Mouse (Mus musculus): ENCODE measurements around the gene Frs2. TPM values are rescaled to one million over a fixed set of nuclear protein-coding genes. Genes with fewer than 3 reads are reported as not detected.
A peak's percentile ranks its signal among the peaks of the same experiment; 100 is the strongest.

Frs2 gene
- not detected in 2 replicates for polyA plus RNA-seq (2012; ENCODE audit: insufficient read depth, insufficient read length, low replicate concordance, missing spikeins)

DNA sequence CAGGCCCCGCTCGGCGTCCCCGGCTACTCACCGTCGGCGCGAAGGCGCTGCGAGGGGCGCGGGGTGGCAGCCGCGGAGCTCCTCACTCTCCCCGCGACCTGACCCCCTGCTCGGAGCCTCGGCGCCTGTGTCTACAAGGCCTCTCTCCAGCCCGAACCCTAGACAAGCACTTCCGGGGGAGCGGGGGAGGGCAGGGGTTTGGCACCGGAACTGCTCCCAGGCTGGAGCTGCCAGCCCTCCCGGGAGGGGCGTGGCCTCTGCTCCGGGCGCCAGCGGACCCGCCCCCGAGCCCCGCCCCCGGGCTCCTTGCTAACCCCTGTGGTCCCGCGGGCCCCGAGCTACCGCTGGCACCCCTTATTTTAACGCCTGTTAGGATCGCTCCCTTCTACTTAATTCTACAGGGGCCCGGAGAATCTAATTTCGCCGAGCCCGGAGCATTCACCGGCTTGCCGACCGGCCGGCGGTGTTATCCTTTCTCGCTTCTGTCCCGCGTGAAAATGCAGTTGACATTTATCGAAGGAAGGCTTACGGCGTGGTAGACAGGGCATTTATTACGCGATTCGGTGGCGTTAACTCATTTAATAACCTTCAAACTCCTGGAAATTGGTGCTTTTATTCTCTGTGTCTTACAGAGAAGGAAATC lies at the start of gene Frs2:
Gene Frs2, minus strand, starts transcription at position 174 of the 643 bp plus-strand sequence.
- Histone ChIP-seq H3K4me3 (ENCODE audit: insufficient read depth, low read depth, low read length) (peak within 1 kb of the TSS; percentile 99), H3K4me1 (ENCODE audit: control insufficient read depth, insufficient read depth, low read length) (peaks cover 14% of the 10 kb centered on the region), H3K27ac (ENCODE audit: insufficient read depth, low read depth, low read length) (peak within 1 kb of the TSS; percentile 72)
- peak; percentile 87 for TF ChIP-seq POLR2A (IDR thresholded peaks at IDR 0.05; ENCODE audit: insufficient read depth, low read depth, low read length)
- TF ChIP-seq CTCF (IDR thresholded peaks at IDR 0.05; ENCODE audit: insufficient read depth, low read depth, low read length): no peak
- WGBS: under 1% methylated on average over 57 of the region's 57 CpGs

GRCm38 (mm10) chr10:117196696-117197095 lies 48.4 kb upstream of the Frs2 start:
- 91% methylated on average over 3 of the region's 3 CpGs for WGBS
- no peak overlapping the region for H3K27ac ChIP-seq (ENCODE audit: insufficient read depth, low read depth, low read length)
- no peak for TF ChIP-seq POLR2A (IDR thresholded peaks at IDR 0.05; ENCODE audit: insufficient read depth, low read depth, low read length)
- TF ChIP-seq CTCF (IDR thresholded peaks at IDR 0.05; ENCODE audit: insufficient read depth, low read depth, low read length): no peak
- H3K4me3 ChIP-seq (ENCODE audit: insufficient read depth, low read depth, low read length): no peak overlapping the region
- no peaks in the 10 kb centered on the region; the same call in 1 of the 2 replicates for H3K4me1 ChIP-seq (ENCODE audit: control insufficient read depth, insufficient read depth, low read length)

DNA sequence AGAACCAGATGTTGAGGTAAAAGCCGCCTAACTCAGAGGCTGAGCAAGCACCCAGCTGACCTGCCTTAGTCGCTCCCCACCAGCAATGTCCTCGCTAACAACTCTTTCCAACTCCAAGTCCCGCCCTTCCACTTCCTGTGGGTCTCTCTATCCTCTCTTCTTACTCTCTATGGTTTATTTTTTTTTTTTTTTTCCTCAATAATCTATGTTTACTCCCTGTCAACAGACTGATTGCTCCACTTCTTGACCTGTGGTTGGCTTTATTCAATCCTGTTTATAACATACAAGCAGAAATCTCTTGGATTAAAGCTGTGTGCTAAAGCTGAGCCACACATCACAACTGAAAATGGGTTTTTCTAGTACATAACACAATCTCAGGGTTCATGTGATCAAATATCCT lies 47.4 kb upstream of the Frs2 start:
- Histone ChIP-seq H3K4me3 (ENCODE audit: insufficient read depth, low read depth, low read length) (no peak overlapping the region), H3K27ac (ENCODE audit: insufficient read depth, low read depth, low read length) (no peak overlapping the region), H3K4me1 (ENCODE audit: control insufficient read depth, insufficient read depth, low read length) (no peaks in the 10 kb centered on the region; the same call in 1 of the 2 replicates)
- no peak for TF ChIP-seq POLR2A (IDR thresholded peaks at IDR 0.05; ENCODE audit: insufficient read depth, low read depth, low read length)
- TF ChIP-seq CTCF (IDR thresholded peaks at IDR 0.05; ENCODE audit: insufficient read depth, low read depth, low read length): no peak
- WGBS: 99% methylated on average over 4 of the region's 4 CpGs

DNA sequence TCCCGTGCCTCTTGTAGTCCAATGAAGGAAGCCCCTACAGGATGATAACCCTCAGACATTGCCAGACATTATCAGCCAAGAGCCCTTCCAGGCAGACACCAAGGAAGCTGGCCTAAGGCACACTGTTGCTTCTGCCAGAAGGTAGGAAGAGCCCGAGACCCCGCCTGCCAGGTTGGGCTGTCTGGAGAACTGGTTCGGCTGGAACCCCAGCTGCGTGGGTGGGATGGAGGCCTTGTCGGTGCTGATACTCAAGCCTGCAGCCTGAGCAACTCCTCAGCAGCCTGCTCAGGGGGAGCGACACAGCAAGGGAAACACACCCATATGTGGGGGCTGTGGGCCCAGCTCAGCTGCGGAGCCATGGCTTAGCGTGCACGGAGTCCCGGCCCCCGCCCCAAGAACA lies 46.7 kb upstream of the Frs2 start:
- no peaks in the 10 kb centered on the region; the same call in 1 of the 2 replicates for H3K4me1 ChIP-seq (ENCODE audit: control insufficient read depth, insufficient read depth, low read length)
- 93% methylated on average over 12 of the region's 12 CpGs for WGBS
- no peak overlapping the region for H3K27ac ChIP-seq (ENCODE audit: insufficient read depth, low read depth, low read length)
- TF ChIP-seq POLR2A (IDR thresholded peaks at IDR 0.05; ENCODE audit: insufficient read depth, low read depth, low read length) (no peak), CTCF (IDR thresholded peaks at IDR 0.05; ENCODE audit: insufficient read depth, low read depth, low read length) (no peak)
- no peak overlapping the region for H3K4me3 ChIP-seq (ENCODE audit: insufficient read depth, low read depth, low read length)

DNA sequence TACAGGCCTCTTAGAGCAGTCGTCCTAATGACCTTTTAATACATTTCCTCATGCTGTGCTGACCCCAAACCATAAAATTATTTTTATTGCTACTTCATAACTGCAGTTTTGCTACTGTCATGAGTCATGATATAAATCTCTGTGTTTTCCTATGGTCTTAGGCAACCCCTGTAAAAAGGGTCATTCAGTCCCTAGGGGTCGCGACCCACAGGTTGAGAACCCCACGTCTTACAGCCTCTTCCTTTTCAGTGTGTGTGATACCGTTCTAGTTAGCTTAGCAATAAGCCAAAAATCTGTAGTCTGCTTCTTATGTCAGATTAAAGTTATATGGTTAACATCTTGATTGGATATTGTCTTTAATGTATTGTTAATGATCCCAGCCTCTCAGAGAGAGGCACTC lies 45.0 kb upstream of the Frs2 start:
- no peaks in the 10 kb centered on the region; the same call in 1 of the 2 replicates for H3K4me1 ChIP-seq (ENCODE audit: control insufficient read depth, insufficient read depth, low read length)
- WGBS: 90% methylated on average over 5 of the region's 5 CpGs
- H3K4me3 ChIP-seq (ENCODE audit: insufficient read depth, low read depth, low read length): no peak overlapping the region
- H3K27ac ChIP-seq (ENCODE audit: insufficient read depth, low read depth, low read length): no peak overlapping the region
- no peak for TF ChIP-seq CTCF (IDR thresholded peaks at IDR 0.05; ENCODE audit: insufficient read depth, low read depth, low read length)
- TF ChIP-seq POLR2A (IDR thresholded peaks at IDR 0.05; ENCODE audit: insufficient read depth, low read depth, low read length): no peak

GRCm38 (mm10) chr10:117185399-117186089 lies 37.2 kb upstream of the Frs2 start:
- Histone ChIP-seq H3K27ac (ENCODE audit: insufficient read depth, low read depth, low read length) (no peak overlapping the region), H3K4me1 (ENCODE audit: control insufficient read depth, insufficient read depth, low read length) (no peaks in the 10 kb centered on the region), H3K4me3 (ENCODE audit: insufficient read depth, low read depth, low read length) (no peak overlapping the region)
- WGBS: 58% methylated on average over 9 of the region's 9 CpGs
- TF ChIP-seq CTCF (IDR thresholded peaks at IDR 0.05; ENCODE audit: insufficient read depth, low read depth, low read length) (no peak), POLR2A (IDR thresholded peaks at IDR 0.05; ENCODE audit: insufficient read depth, low read depth, low read length) (no peak)

- no peak overlapping the region for H3K4me3 ChIP-seq (ENCODE audit: insufficient read depth, low read depth, low read length)
- TF ChIP-seq POLR2A (IDR thresholded peaks at IDR 0.05; ENCODE audit: insufficient read depth, low read depth, low read length): no peak
- no peak for TF ChIP-seq CTCF (IDR thresholded peaks at IDR 0.05; ENCODE audit: insufficient read depth, low read depth, low read length)
- H3K4me1 ChIP-seq (ENCODE audit: control insufficient read depth, insufficient read depth, low read length): no peaks in the 10 kb centered on the region
- H3K27ac ChIP-seq (ENCODE audit: insufficient read depth, low read depth, low read length): no peak overlapping the region
- 64% methylated on average over 3 of the region's 3 CpGs for WGBS
These were observed 32.8 kb upstream of the Frs2 start for GRCm38 (mm10) chr10:117181098-117181497.

GRCm38 (mm10) chr10:117174645-117175044 lies 26.3 kb upstream of the Frs2 start:
- peaks cover 10% of the 10 kb centered on the region for H3K4me1 ChIP-seq (ENCODE audit: control insufficient read depth, insufficient read depth, low read length)
- H3K4me3 ChIP-seq (ENCODE audit: insufficient read depth, low read depth, low read length): no peak overlapping the region
- WGBS: 55% methylated on average over 12 of the region's 12 CpGs
- H3K27ac ChIP-seq (ENCODE audit: insufficient read depth, low read depth, low read length): no peak overlapping the region
- no peak for TF ChIP-seq CTCF (IDR thresholded peaks at IDR 0.05; ENCODE audit: insufficient read depth, low read depth, low read length)
- TF ChIP-seq POLR2A (IDR thresholded peaks at IDR 0.05; ENCODE audit: insufficient read depth, low read depth, low read length): no peak
